Mouse (Mus musculus) erythroblast, embryonic 14.5 days (primary cell): ENCODE data around the gene Slc44a4.

ENCODE experiments used
- GATA1 ChIP-seq: IDR thresholded peaks from 2 replicates; pipeline ENCODE4 v1.6.1; 2012; ENCODE audit warnings: low read length, inconsistent platforms, mixed read lengths
- TAL1 ChIP-seq: IDR thresholded peaks from 3 replicates; pipeline ENCODE4 v1.6.1; 2012; ENCODE audit warnings: low read length, inconsistent platforms, mixed read lengths

GRCm38 (mm10) chr17:34881166-34881565 lies 33.1 kb upstream of the Slc44a4 start:
- TF ChIP-seq GATA1: no peak
- no peak for TF ChIP-seq TAL1
